Mouse (Mus musculus): ENCODE data around the gene Dnah5. TPM values are rescaled to one million over a fixed set of nuclear protein-coding genes. Genes with fewer than 3 reads are reported as not detected.
"Not testable (repeated sequence)": the region's sequence is repeated elsewhere in the genome, so short reads cannot be mapped to it uniquely, and the experiment has no call there.

The Dnah5 gene
- polyA plus RNA-seq, 1 experiment from 2014 or later = 0.02 TPM

DNA sequence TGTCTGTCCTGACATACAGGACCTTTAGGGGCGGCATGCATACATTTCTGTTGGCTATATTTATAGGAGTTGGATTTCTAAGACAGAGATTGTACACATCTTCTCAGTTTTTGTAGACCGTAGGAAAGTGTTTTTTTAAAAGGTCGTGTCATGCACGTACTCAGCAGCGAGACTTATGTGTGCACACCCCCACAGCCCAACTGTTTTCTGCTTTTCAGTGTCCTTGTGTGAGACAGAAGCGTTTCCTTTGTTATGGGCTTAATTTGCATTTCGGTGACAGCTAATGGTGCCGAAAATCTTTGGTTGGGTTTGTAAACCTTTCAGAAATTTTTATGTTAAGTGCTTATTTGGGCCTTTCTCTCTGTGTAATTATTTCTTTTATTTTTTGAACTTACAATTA, 195.7 kb downstream of the Dnah5 start:
- DNase-seq (ENCODE audit: low spot score) = no peak

DNA sequence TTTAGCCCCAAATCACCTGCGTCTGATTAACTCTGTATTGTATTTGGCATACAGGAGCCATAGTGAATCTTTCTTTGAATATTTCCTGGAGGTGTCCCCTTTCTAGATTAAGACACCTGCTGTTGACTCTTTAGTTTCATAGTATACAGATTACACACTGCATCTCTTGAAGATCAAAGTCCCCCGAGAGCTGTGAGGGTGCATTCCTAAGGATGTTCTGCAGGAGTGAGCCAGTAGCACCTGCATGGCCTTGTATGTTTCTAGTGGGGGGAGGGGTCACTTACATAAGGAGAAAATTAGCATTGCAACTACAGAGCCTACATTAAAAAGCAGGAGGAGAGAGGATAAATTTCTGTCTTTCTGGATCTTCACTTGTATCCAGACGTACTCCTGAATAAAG, 201.1 kb downstream of the Dnah5 start:
- DNase-seq (ENCODE audit: low spot score) = no peak
- H3K36me3 ChIP-seq (replicated peaks) = no peaks in the 10 kb centered on the region
- H3K27ac ChIP-seq (replicated peaks) = no peak overlapping the region
- WGBS = 74% methylated on average over 3 of the region's 3 CpGs
- H3K9me3 ChIP-seq = no peaks in the 10 kb centered on the region
- no peak overlapping the region for H3K4me3 ChIP-seq
- no peaks in the 10 kb centered on the region for H3K4me1 ChIP-seq
- H3K27me3 ChIP-seq (replicated peaks; ENCODE audit: low read depth, poor library complexity, severe bottlenecking) = no peaks in the 10 kb centered on the region

More for the DNA sequence above, 195.7 kb downstream of the Dnah5 start:
- no peak overlapping the region for H3K27ac ChIP-seq (replicated peaks)
- no peaks in the 10 kb centered on the region for H3K27me3 ChIP-seq (replicated peaks; ENCODE audit: low read depth, poor library complexity, severe bottlenecking)
- 77% methylated on average over 8 of the region's 8 CpGs for WGBS
- no peaks in the 10 kb centered on the region for H3K4me1 ChIP-seq
- H3K4me3 ChIP-seq = no peak overlapping the region
- H3K9me3 ChIP-seq = no peaks in the 10 kb centered on the region
- H3K36me3 ChIP-seq (replicated peaks) = no peaks in the 10 kb centered on the region

DNA sequence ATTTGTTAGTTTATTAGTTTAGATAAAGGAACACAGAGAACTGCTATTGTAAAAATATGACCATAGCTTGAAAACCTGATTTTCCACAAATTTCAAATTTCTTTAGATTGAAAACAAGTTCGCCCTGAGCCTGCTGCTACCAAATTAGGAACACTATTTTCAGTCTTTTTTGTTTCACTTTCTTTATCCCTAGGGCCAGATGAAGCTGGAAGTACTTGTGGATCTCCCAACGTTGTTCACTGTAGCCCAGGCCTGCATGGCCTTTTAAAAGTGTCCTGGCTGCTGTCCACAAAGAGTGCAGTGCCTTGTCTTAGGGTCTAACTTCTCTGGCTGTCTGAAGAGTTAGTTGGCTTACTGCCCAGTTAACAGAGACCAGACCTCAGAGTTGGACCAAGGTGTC, 201.6 kb downstream of the Dnah5 start:
- 67% methylated on average over 2 of the region's 2 CpGs for WGBS

DNA sequence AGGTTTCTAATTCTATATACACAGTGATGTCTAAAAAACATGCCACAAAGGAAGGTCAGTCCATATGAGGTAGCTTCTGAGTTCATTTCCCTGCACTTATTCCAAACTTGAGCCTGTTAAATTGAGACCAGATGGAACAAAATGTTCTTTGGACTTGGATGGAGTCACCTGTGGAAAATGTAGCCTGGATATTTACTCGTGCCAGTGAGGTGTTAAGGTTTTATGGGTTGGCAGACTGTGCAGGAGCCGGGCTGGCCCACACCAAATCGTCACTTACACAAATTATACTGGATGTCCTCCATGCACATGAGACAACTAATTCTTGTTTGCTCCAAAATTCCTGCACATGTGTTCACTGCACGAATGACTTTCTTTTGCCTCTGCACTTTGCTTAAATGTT, 236.2 kb downstream of the Dnah5 start:
- Histone ChIP-seq H3K27ac (replicated peaks) (no peak overlapping the region), H3K9me3 (no peaks in the 10 kb centered on the region), H3K4me1 (no peaks in the 10 kb centered on the region), H3K27me3 (replicated peaks; ENCODE audit: low read depth, poor library complexity, severe bottlenecking) (no peaks in the 10 kb centered on the region), H3K36me3 (replicated peaks) (no peaks in the 10 kb centered on the region), H3K4me3 (no peak overlapping the region)
- WGBS = 84% methylated on average over 4 of the region's 4 CpGs
- DNase-seq (ENCODE audit: low spot score) = no peak

More for the DNA sequence above, 201.6 kb downstream of the Dnah5 start:
- no peak for DNase-seq (ENCODE audit: low spot score)
- H3K27me3 ChIP-seq (replicated peaks; ENCODE audit: low read depth, poor library complexity, severe bottlenecking) = no peaks in the 10 kb centered on the region
- no peaks in the 10 kb centered on the region for H3K4me1 ChIP-seq
- H3K36me3 ChIP-seq (replicated peaks) = no peaks in the 10 kb centered on the region
- no peak overlapping the region for H3K27ac ChIP-seq (replicated peaks)
- H3K9me3 ChIP-seq = no peaks in the 10 kb centered on the region
- no peak overlapping the region for H3K4me3 ChIP-seq

DNA sequence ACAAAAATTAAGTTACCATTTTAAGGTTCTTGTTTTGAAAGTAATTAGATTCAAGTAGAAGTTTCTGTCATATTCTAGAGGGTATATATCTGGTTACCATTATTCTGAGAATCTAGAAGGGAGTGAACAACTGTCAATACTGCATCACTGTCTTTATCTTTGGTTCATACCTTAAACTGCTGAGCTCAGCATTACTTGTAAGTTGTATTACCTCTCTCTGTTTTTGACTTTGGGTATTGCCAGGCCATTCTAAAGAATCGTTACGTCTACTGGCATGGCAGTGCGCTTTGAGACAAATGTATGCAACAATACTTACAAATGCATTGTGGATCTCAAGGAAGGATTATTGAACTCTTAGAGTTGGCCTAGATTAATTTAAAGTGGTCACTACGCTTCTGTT, 240.9 kb downstream of the Dnah5 start:
- Histone ChIP-seq H3K4me1 (no peaks in the 10 kb centered on the region), H3K4me3 (no peak overlapping the region), H3K36me3 (replicated peaks) (no peaks in the 10 kb centered on the region), H3K27ac (replicated peaks) (no peak overlapping the region), H3K27me3 (replicated peaks; ENCODE audit: low read depth, poor library complexity, severe bottlenecking) (no peaks in the 10 kb centered on the region), H3K9me3 (no peaks in the 10 kb centered on the region)
- DNase-seq (ENCODE audit: low spot score) = no peak
- 96% methylated on average over 4 of the region's 4 CpGs for WGBS

DNA sequence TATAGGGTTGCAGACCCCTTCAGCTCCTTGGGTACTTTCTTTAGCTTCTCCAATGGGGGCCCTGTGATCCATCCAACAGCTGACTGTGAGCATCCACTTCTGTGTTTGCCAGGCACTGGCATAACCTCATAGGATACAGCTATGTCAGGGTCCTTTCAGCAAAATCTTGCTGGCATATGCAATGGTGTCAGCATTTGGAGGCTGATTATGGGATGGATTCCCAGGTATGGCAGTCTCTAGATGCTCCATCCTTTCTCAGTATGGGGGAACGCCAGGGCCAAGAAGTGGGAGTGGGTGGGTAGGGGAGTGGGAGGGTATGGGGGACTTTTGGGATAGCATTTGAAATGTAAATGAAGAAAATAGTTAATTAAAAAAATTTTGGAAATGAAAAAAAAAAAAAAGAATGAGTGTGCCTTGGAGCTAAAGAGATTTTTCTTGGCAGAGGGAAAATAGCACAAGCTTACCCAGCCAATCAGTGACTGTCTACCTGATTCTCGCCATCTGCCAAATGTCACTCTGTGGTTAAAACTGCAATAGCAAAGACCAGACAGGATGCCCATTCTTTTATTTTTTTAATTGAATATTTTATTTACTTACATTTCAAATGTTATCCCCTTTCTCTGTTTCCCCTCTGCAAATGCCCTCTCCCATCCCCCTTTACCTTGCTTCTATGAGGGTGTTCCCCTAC, 257.7 kb downstream of the Dnah5 start:
- 91% methylated on average over 2 of the region's 2 CpGs for WGBS

DNA sequence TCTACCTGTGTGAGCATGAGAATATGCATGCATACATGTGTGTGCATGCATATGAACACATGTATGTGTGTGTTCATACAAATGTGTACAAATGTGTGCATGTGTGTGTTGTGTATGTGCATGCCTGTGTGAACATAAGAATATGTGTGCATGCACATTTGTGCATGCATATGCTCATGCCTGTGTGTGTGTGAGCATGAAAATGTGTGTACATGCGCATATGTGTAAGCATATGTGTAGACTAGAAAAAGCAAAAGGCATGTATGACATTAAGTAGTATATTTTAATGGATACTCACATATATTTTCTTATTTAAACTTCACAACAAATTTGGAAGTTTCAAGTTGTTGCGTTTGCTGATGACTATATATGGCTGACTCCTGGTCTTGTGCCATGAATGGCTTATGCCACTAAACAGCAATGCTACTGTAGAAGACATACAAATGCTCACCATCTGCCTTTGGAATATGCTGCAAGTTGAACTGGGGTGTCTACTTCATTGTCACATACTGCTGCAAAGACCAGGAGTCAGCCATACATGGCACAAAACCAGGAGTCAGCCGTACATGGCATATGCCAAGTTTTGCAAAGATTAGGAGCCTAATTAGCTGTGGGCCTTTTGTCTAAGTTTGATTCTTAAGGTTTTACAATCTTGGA, 263.2 kb downstream of the Dnah5 start:
- H3K4me1 ChIP-seq = no peaks in the 10 kb centered on the region
- DNase-seq (ENCODE audit: low spot score) = no peak
- no peak overlapping the region for H3K27ac ChIP-seq (replicated peaks)
- H3K4me3 ChIP-seq = no peak overlapping the region
- H3K36me3 ChIP-seq (replicated peaks) = no peaks in the 10 kb centered on the region
- H3K27me3 ChIP-seq (replicated peaks; ENCODE audit: low read depth, poor library complexity, severe bottlenecking) = no peaks in the 10 kb centered on the region
- WGBS = 93% methylated on average over 3 of the region's 3 CpGs
- no peaks in the 10 kb centered on the region for H3K9me3 ChIP-seq

More for the DNA sequence above, 257.7 kb downstream of the Dnah5 start:
- not testable (repeated sequence) for H3K27ac ChIP-seq (replicated peaks); H3K27me3 ChIP-seq (replicated peaks; ENCODE audit: low read depth, poor library complexity, severe bottlenecking); H3K9me3 ChIP-seq; H3K4me1 ChIP-seq; H3K36me3 ChIP-seq (replicated peaks); DNase-seq (ENCODE audit: low spot score); H3K4me3 ChIP-seq

DNA sequence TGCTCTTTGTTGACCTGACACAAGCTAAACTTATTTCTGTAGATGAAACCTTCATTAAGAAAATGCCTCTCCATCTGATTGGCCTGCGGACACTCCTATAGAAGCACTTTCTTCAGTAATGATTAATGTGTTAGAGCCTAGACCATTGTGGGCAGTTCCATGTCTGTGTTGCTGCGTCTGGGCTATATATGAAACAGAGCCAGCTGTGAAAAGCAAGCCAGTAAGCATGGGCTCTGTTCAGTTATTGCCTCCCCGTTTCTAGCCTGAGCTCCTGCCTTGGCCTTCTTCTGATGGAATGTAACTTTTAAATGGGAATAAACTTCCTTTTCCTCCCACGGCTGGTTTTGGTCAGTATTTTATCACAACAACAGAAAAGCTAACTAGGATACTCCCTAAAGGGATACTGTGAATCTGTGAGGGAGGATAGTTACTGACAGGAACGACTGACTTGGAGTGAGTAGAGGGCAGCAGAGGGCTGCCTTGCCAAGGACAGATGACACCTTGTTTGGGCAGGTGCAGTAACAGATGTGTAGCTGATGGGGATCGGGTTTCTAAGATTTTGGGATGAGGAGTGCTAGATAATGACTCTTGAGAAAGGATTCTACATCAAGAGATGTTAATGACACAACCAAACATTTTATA, 270.3 kb downstream of the Dnah5 start:
- WGBS = 67% methylated on average over 6 of the region's 6 CpGs
- H3K9me3 ChIP-seq = no peaks in the 10 kb centered on the region
- no peaks in the 10 kb centered on the region for H3K4me1 ChIP-seq
- no peak for DNase-seq (ENCODE audit: low spot score)
- no peak overlapping the region for H3K4me3 ChIP-seq
- H3K36me3 ChIP-seq (replicated peaks) = no peaks in the 10 kb centered on the region
- H3K27me3 ChIP-seq (replicated peaks; ENCODE audit: low read depth, poor library complexity, severe bottlenecking) = no peaks in the 10 kb centered on the region
- H3K27ac ChIP-seq (replicated peaks) = no peak overlapping the region

DNA sequence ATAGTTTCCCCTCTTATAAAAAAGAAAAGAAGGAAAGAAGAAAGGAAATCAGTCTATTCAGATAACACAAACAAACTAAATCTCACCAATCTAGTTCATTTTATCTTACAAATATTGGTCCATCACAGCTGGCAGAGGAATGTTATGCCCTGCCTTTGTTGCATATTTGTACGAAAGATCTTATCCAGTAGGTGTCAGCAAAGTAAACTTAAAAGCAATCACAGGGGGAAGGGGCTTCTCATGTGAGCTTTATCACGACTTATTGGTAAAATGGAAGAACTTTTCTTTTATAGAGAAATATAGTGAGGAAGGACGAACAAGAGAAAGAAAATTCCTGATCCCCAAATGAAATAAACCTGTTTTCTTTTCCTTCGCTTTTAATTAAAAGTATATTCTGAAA, 299.3 kb downstream of the Dnah5 start:
- WGBS = 64% methylated on average over 4 of the region's 4 CpGs
- H3K27me3 ChIP-seq (replicated peaks; ENCODE audit: low read depth, poor library complexity, severe bottlenecking) = no peaks in the 10 kb centered on the region
- H3K27ac ChIP-seq (replicated peaks) = no peak overlapping the region
- H3K9me3 ChIP-seq = no peaks in the 10 kb centered on the region
- H3K36me3 ChIP-seq (replicated peaks) = no peaks in the 10 kb centered on the region
- no peaks in the 10 kb centered on the region for H3K4me1 ChIP-seq
- no peak for DNase-seq (ENCODE audit: low spot score)
- H3K4me3 ChIP-seq = no peak overlapping the region

DNA sequence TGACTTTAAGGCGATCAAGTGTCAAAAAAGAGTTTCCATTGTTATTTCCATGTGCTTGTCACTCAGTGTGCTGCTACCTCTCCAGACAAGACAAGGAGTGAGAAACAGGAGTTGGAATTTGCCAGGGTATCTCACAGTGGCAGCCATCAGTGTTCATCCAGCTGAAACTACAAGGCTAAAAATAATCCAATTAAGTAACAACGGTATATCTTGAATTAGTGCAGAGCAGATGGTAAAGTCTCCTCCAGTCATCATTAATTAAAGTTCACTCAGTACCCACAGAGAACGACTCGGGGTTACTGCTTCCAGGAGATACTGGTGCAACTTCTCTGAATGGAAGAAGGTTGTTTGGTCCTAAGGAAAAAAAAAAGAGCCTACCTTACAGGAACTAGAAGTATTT, 311.6 kb downstream of the Dnah5 start:
- H3K4me3 ChIP-seq = no peak overlapping the region
- no peak for DNase-seq (ENCODE audit: low spot score)
- no peak overlapping the region for H3K27ac ChIP-seq (replicated peaks)
- no peaks in the 10 kb centered on the region for H3K27me3 ChIP-seq (replicated peaks; ENCODE audit: low read depth, poor library complexity, severe bottlenecking)
- H3K4me1 ChIP-seq = no peaks in the 10 kb centered on the region
- 73% methylated on average over 4 of the region's 4 CpGs for WGBS
- no peaks in the 10 kb centered on the region for H3K9me3 ChIP-seq
- H3K36me3 ChIP-seq (replicated peaks) = no peaks in the 10 kb centered on the region

Other genes starting within 250 kb of the Dnah5 start
- 24.8 and 28.8 TPM in 2 replicates for gene Trio, start 177.9 kb upstream of the Dnah5 start, polyA plus RNA-seq (2016; fragmentation: Nextera tagmentation; extraction: Ambion mirVana)